Mouse (Mus musculus): Measurements from ENCODE around the gene E130116L18Rik.
"Not testable (repeated sequence)": the region's sequence is repeated elsewhere in the genome, so short reads cannot be mapped to it uniquely, and the experiment has no call there.

GRCm38 (mm10) chr5:25177937-25178336 is 45.0 kb downstream of the E130116L18Rik start:
- TF ChIP-seq CTCF (IDR thresholded peaks at IDR 0.05; ENCODE audit: borderline replicate concordance, extremely low read depth, insufficient read depth, insufficient read length); POLR2A (IDR thresholded peaks at IDR 0.05; ENCODE audit: borderline replicate concordance, extremely low read depth, insufficient read depth, insufficient read length, poor library complexity, severe bottlenecking): not testable (repeated sequence)
